Mouse (Mus musculus) lung, postnatal 14 days (tissue): ENCODE results near the gene Dcps.

Experiments
- DNase-seq: peaks from one replicate; pipeline ENCODE4 v3.0.0; 2021

Gene Dcps

GRCm38 (mm10) chr9:35131637-35132397, 44.0 kb downstream of the Dcps start:
- no peak for DNase-seq

GRCm38 (mm10) chr9:35128995-35129418, 46.9 kb downstream of the Dcps start:
- DNase-seq = peak; percentile 47

- no peak for DNase-seq
These were observed 47.3 kb downstream of the Dcps start for GRCm38 (mm10) chr9:35128564-35128963.

GRCm38 (mm10) chr9:35127561-35127960, 48.3 kb downstream of the Dcps start:
- no peak for DNase-seq

- DNase-seq = peak; percentile 57
These were observed 48.7 kb downstream of the Dcps start for GRCm38 (mm10) chr9:35127147-35127546.

GRCm38 (mm10) chr9:35124678-35124955, 51.2 kb downstream of the Dcps start:
- DNase-seq = no peak

- DNase-seq = peak; percentile 51
These were observed 51.8 kb downstream of the Dcps start for GRCm38 (mm10) chr9:35123804-35124677.

- peak; percentile 37 for DNase-seq
These were observed 52.4 kb downstream of the Dcps start for GRCm38 (mm10) chr9:35123456-35123803.

GRCm38 (mm10) chr9:35122551-35123266, 53.2 kb downstream of the Dcps start:
- no peak for DNase-seq

GRCm38 (mm10) chr9:35119168-35119567, 56.7 kb downstream of the Dcps start, which contains the start of gene St3gal4:
TSS of gene St3gal4 (minus strand) at chr9:35119268.
- no peak for DNase-seq

- no peak for DNase-seq
These were observed 57.3 kb downstream of the Dcps start for GRCm38 (mm10) chr9:35118563-35118962.

GRCm38 (mm10) chr9:35117384-35118295, 58.2 kb downstream of the Dcps start:
- DNase-seq = peak; percentile 60

GRCm38 (mm10) chr9:35116391-35117381, 59.2 kb downstream of the Dcps start:
- peak; percentile 85 for DNase-seq

GRCm38 (mm10) chr9:35115804-35116203, 60.1 kb downstream of the Dcps start:
- DNase-seq = no peak

- DNase-seq = no peak
These were observed 60.6 kb downstream of the Dcps start for GRCm38 (mm10) chr9:35115299-35115698.

GRCm38 (mm10) chr9:35114234-35114633, 61.6 kb downstream of the Dcps start:
- no peak for DNase-seq

- DNase-seq = peak; percentile 56
These were observed 63.8 kb downstream of the Dcps start for GRCm38 (mm10) chr9:35111941-35112595.

GRCm38 (mm10) chr9:35111446-35111845, 64.4 kb downstream of the Dcps start:
- no peak for DNase-seq

GRCm38 (mm10) chr9:35110567-35110966, 65.3 kb downstream of the Dcps start:
- DNase-seq = no peak

GRCm38 (mm10) chr9:35110051-35110450, 65.8 kb downstream of the Dcps start:
- no peak for DNase-seq

- DNase-seq = peak; percentile 73
These were observed 66.9 kb downstream of the Dcps start for GRCm38 (mm10) chr9:35108916-35109315.
